Mouse (Mus musculus): ENCODE data around the gene Gpsm3. TPM values are rescaled to one million over a fixed set of nuclear protein-coding genes. Genes with fewer than 3 reads are reported as not detected.

Gpsm3 gene
- 285 TPM for polyA plus RNA-seq (2017; shearing (Covaris generic))

GRCm38 (mm10) chr17:34589681-34590101 lies at the start of gene Gpsm3:
Gene Gpsm3, plus strand, starts transcription at chr17:34589806.

GRCm38 (mm10) chr17:34564003-34564421 lies 25.6 kb upstream of the Gpsm3 start, which contains the start of gene Notch4:
Gene Notch4, plus strand, starts transcription at chr17:34564268.

GRCm38 (mm10) chr17:34591029-34591993 lies 1.7 kb downstream of the Gpsm3 start, which contains the start of gene Pbx2:
Gene Pbx2, plus strand, starts transcription at chr17:34591266.

GRCm38 (mm10) chr17:34597566-34598095 lies 8.0 kb downstream of the Gpsm3 start, which contains the start of gene Ager:
Gene Ager, plus strand, starts transcription at chr17:34597862.

GRCm38 (mm10) chr17:34603375-34604060 lies 13.9 kb downstream of the Gpsm3 start, which contains the start of gene Rnf5:
Gene Rnf5, minus strand, starts transcription at chr17:34603690.

GRCm38 (mm10) chr17:34604061-34604508 lies 14.5 kb downstream of the Gpsm3 start, which contains the start of gene Agpat1:
Gene Agpat1, plus strand, starts transcription at chr17:34604262.

GRCm38 (mm10) chr17:34615871-34616270 lies 26.3 kb downstream of the Gpsm3 start, which contains the start of gene Egfl8:
Gene Egfl8, minus strand, starts transcription at chr17:34615971.

GRCm38 (mm10) chr17:34627943-34628643 lies 38.5 kb downstream of the Gpsm3 start, which contains the start of gene Ppt2:
Gene Ppt2, minus strand, starts transcription at chr17:34628510.

GRCm38 (mm10) chr17:34629221-34629751 lies 39.7 kb downstream of the Gpsm3 start, which contains the start of gene Prrt1:
Gene Prrt1, plus strand, starts transcription at chr17:34629533.

Other genes starting within 250 kb of the Gpsm3 start
- gene Btnl2, start 235.0 kb upstream of the Gpsm3 start, polyA plus RNA-seq (2017; shearing (Covaris generic)), result 0.45 TPM
- gene Btnl1, start 212.7 kb upstream of the Gpsm3 start, polyA plus RNA-seq (2017; shearing (Covaris generic)), result not detected
- 0.74 TPM for gene BC051142, start 191.0 kb upstream of the Gpsm3 start, polyA plus RNA-seq (2017; shearing (Covaris generic))
- gene Btnl4, start 112.5 kb upstream of the Gpsm3 start, polyA plus RNA-seq (2017; shearing (Covaris generic)), result 0.40 TPM
- gene Btnl6, start 72.5 kb upstream of the Gpsm3 start, polyA plus RNA-seq (2017; shearing (Covaris generic)), result 0.34 TPM
- 0.06 TPM for gene Notch4, start 25.5 kb upstream of the Gpsm3 start, polyA plus RNA-seq (2017; shearing (Covaris generic))
- gene Pbx2, start 1.5 kb downstream of the Gpsm3 start, polyA plus RNA-seq (2017; shearing (Covaris generic)), result 12.8 TPM
- 2.7 TPM for gene Ager, start 8.1 kb downstream of the Gpsm3 start, polyA plus RNA-seq (2017; shearing (Covaris generic))
- 115 TPM for gene Rnf5, start 13.9 kb downstream of the Gpsm3 start, polyA plus RNA-seq (2017; shearing (Covaris generic))
- 32.6 TPM for gene Agpat1, start 14.5 kb downstream of the Gpsm3 start, polyA plus RNA-seq (2017; shearing (Covaris generic))
- gene Egfl8, start 26.2 kb downstream of the Gpsm3 start, polyA plus RNA-seq (2017; shearing (Covaris generic)), result 3.8 TPM
- 28.1 TPM for gene Ppt2, start 38.7 kb downstream of the Gpsm3 start, polyA plus RNA-seq (2017; shearing (Covaris generic))
- 3.8 TPM for gene Prrt1, start 39.7 kb downstream of the Gpsm3 start, polyA plus RNA-seq (2017; shearing (Covaris generic))
- gene Fkbpl, start 55.0 kb downstream of the Gpsm3 start, polyA plus RNA-seq (2017; shearing (Covaris generic)), result 5.5 TPM
- gene Atf6b, start 57.3 kb downstream of the Gpsm3 start, polyA plus RNA-seq (2017; shearing (Covaris generic)), result 95.5 TPM
- gene Tnxb, start 80.7 kb downstream of the Gpsm3 start, polyA plus RNA-seq (2017; shearing (Covaris generic)), result not detected
- gene C4b, start 154.1 kb downstream of the Gpsm3 start, polyA plus RNA-seq (2017; shearing (Covaris generic)), result not detected
- not detected for gene Cyp21a1, start 214.8 kb downstream of the Gpsm3 start, polyA plus RNA-seq (2017; shearing (Covaris generic))
- 38.5 TPM for gene Stk19, start 247.1 kb downstream of the Gpsm3 start, polyA plus RNA-seq (2017; shearing (Covaris generic))
- 96.4 TPM for gene Dxo, start 247.2 kb downstream of the Gpsm3 start, polyA plus RNA-seq (2017; shearing (Covaris generic))

Data from inflammation-experienced regulatory T-cells, adult 16 weeks (primary cell).